Mouse (Mus musculus): Measurements from ENCODE around the gene Rin3. TPM values are rescaled to one million over a fixed set of nuclear protein-coding genes. Genes with fewer than 3 reads are reported as not detected.

Gene Rin3
- polyA plus RNA-seq, 1 experiment from 2014 or later = 10.3 TPM

- Histone ChIP-seq H3K4me1 (no peaks in the 10 kb centered on the region), H3K9me3 (replicated peaks) (no peaks in the 10 kb centered on the region), H3K4me3 (no peak overlapping the region), H3K27ac (no peak overlapping the region), H3K9ac (no peak overlapping the region), H3K27me3 (replicated peaks) (no peaks in the 10 kb centered on the region), H3K4me2 (no peak overlapping the region), H3K36me3 (peaks cover 47% of the 10 kb centered on the region)
- no peak for ATAC-seq
- 62% methylated on average over 3 of the region's 3 CpGs for WGBS (ENCODE audit: insufficient replicate concordance)
Observed at GRCm38 (mm10) chr12:102367075-102367474, 84.2 kb downstream of the Rin3 start.

DNA sequence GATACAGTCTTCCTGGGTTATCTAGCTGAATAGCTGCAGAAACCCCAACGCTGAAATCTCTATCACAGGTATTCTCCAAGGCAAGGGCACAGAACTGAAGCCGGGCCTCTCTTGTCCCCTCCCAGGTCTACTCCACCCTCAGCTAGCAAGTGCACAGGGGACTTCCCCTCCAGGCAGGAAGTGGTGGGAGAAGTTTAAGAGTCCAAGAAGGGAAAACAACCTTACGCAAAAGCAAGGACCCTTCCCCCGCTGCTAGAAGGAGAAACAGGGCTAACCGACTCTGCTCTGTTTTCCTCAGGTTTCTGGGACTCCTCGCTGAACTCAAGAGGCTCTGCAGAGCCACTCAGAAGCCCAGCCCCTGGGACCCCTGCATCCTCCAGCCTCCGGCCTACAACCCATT, 85.2 kb downstream of the Rin3 start:
- Histone ChIP-seq H3K4me3 (no peak overlapping the region), H3K27ac (no peak overlapping the region), H3K4me2 (peak overlapping the region; percentile 17; the same call in 1 of the 2 replicates), H3K27me3 (replicated peaks) (no peaks in the 10 kb centered on the region), H3K4me1 (no peaks in the 10 kb centered on the region), H3K9me3 (replicated peaks) (no peaks in the 10 kb centered on the region), H3K36me3 (peaks cover 42% of the 10 kb centered on the region), H3K9ac (no peak overlapping the region)
- ATAC-seq = no peak
- 52% methylated on average over 7 of the region's 7 CpGs for WGBS (ENCODE audit: insufficient replicate concordance)

DNA sequence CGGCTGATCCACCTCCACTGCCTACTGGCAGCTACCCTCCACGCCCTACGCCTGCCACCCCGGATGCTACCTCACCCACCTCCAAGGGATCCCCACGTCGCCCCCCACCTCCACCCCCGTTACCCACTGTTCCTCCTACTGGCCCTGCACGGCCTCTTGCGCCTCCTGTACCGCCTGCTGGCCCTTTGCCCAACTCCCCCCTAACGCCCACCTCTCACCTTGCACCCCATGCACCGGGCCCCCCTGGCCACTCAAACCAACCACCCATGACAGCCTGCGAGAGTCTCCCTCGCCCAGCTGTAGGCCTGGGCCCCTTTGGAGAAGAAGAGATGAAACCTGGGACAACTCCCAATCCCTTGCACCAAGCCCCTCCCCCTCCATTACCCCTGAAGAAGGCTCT, 85.7 kb downstream of the Rin3 start:
- Histone ChIP-seq H3K27me3 (replicated peaks) (no peaks in the 10 kb centered on the region), H3K4me3 (no peak overlapping the region), H3K36me3 (peaks cover 45% of the 10 kb centered on the region), H3K9ac (no peak overlapping the region), H3K4me1 (no peaks in the 10 kb centered on the region), H3K27ac (no peak overlapping the region), H3K9me3 (replicated peaks) (no peaks in the 10 kb centered on the region), H3K4me2 (peak overlapping the region; percentile 17; the same call in 1 of the 2 replicates)
- ATAC-seq = 0 out of 2 replicates have a peak, but pooled peaks have one; percentile 24
- WGBS (ENCODE audit: insufficient replicate concordance) = 79% methylated on average over 14 of the region's 14 CpGs

- no peak overlapping the region; the same call in 1 of the 2 replicates for H3K4me2 ChIP-seq
- WGBS (ENCODE audit: insufficient replicate concordance) = 76% methylated on average over 22 of the region's 22 CpGs
- H3K4me3 ChIP-seq = no peak overlapping the region
- ATAC-seq = no peak
- H3K27me3 ChIP-seq (replicated peaks) = no peaks in the 10 kb centered on the region
- H3K4me1 ChIP-seq = no peaks in the 10 kb centered on the region
- no peak overlapping the region for H3K9ac ChIP-seq
- H3K27ac ChIP-seq = no peak overlapping the region
- H3K36me3 ChIP-seq = peaks cover 52% of the 10 kb centered on the region
- no peaks in the 10 kb centered on the region for H3K9me3 ChIP-seq (replicated peaks)
Observed at GRCm38 (mm10) chr12:102369488-102370235, 86.8 kb downstream of the Rin3 start.

DNA sequence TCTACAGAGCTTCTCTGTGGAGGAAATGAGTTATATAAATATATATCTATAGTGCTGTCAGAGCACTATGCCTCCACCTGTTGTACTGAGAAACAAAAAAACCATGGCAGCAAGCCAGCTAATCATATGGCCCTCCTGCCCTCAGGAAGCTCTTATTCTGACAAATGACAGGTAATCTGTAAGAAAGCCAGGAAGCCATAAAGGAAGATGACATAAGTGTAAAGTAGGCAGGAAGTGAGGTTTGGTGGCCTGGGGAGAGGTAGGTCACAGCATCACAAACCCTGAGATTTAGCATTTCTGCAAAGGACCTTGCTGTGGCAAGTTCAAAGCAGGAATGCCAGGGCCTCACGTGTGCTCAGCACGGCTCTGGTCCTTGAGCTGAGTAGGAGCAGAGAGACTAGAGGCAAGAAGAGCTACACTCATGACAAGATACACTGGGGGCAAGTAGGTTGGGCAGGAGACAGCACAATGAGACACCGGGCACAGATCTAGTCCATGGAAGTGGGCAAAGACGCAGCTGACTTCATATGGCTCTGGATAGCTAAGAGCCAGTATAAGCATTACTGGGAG, 88.2 kb downstream of the Rin3 start:
- H3K36me3 ChIP-seq = peaks cover 63% of the 10 kb centered on the region
- 64% methylated on average over 4 of the region's 4 CpGs for WGBS (ENCODE audit: insufficient replicate concordance)
- no peak overlapping the region for H3K4me3 ChIP-seq
- no peaks in the 10 kb centered on the region for H3K9me3 ChIP-seq (replicated peaks)
- no peaks in the 10 kb centered on the region for H3K27me3 ChIP-seq (replicated peaks)
- ATAC-seq = no peak
- no peak overlapping the region for H3K4me2 ChIP-seq
- no peaks in the 10 kb centered on the region for H3K4me1 ChIP-seq
- no peak overlapping the region for H3K9ac ChIP-seq
- H3K27ac ChIP-seq = no peak overlapping the region

DNA sequence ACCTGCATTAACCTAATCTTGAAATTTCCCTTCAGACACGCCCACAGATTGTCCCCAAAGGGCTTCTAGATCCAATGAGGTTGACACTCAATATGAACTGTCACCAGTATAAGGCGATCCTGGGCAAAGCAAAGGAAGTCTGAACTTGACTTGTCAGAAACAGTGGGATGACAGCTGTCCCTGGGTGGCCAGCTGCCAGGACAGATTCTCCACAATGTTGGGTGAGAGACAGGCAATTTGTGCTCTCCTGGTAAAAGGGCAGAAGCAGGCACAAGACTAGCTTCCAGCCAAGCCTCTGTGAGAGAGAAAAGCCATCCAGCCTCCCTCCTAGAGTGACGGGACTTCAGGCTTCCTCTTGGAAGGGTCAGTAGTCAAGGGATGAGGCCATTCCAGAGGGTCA, 89.5 kb downstream of the Rin3 start:
- H3K9ac ChIP-seq = no peak overlapping the region
- no peaks in the 10 kb centered on the region for H3K27me3 ChIP-seq (replicated peaks)
- no peak overlapping the region for H3K27ac ChIP-seq
- 62% methylated on average over 3 of the region's 3 CpGs for WGBS (ENCODE audit: insufficient replicate concordance)
- H3K9me3 ChIP-seq (replicated peaks) = no peaks in the 10 kb centered on the region
- no peaks in the 10 kb centered on the region for H3K4me1 ChIP-seq
- no peak for ATAC-seq
- H3K4me3 ChIP-seq = no peak overlapping the region
- H3K4me2 ChIP-seq = no peak overlapping the region
- H3K36me3 ChIP-seq = peaks cover 71% of the 10 kb centered on the region

DNA sequence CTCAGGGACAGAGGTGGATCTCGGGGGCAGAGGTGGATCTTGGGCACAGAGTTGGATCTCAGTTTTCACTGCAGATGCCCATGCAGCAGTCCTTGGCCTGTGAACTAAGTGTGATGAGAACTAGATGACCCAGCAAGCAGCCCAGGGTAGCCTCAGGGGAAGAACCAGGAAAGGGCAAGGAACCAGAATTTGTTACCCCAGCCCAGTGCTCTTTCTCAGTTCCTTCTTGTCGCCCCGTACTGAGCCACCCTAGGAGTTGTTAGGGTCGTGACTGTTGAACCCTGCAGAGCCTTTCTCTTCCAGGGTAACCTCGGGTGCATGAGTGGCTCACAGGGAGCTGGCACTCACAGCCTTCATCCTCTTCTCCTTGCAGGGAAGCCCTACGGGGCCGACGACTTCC, 99.3 kb downstream of the Rin3 start:
- no peak for ATAC-seq
- no peak overlapping the region for H3K9ac ChIP-seq
- peaks cover 64% of the 10 kb centered on the region for H3K36me3 ChIP-seq
- whole genome bisulfite sequencing (ENCODE audit: insufficient replicate concordance) = 73% methylated on average over 8 of the region's 8 CpGs
- no peaks in the 10 kb centered on the region for H3K4me1 ChIP-seq
- no peak overlapping the region for H3K4me3 ChIP-seq
- no peak overlapping the region for H3K4me2 ChIP-seq
- no peak overlapping the region for H3K27ac ChIP-seq
- H3K9me3 ChIP-seq (replicated peaks) = no peaks in the 10 kb centered on the region
- no peaks in the 10 kb centered on the region for H3K27me3 ChIP-seq (replicated peaks)

DNA sequence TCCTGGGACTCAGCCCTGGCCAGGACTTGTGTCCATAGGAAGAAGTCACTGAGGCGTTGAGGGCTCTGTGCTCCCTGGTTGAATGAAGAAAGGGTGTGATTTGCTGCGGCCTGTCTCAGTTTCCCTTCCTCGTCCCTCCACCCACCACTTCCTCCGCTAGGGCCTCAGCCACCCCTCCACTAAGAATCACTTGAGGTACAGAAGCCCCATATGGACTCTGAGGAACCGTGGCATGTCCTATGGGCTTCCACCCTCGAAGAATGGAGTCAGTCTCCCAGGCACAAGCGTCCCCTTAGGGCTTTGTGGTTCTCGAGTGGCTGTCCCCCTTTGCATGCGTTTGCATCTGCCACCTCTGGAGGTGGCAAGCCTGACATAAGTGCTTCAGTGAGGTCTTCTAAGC, 100.4 kb downstream of the Rin3 start:
- ATAC-seq = no peak
- no peak overlapping the region for H3K4me3 ChIP-seq
- WGBS (ENCODE audit: insufficient replicate concordance) = 67% methylated on average over 9 of the region's 9 CpGs

DNA sequence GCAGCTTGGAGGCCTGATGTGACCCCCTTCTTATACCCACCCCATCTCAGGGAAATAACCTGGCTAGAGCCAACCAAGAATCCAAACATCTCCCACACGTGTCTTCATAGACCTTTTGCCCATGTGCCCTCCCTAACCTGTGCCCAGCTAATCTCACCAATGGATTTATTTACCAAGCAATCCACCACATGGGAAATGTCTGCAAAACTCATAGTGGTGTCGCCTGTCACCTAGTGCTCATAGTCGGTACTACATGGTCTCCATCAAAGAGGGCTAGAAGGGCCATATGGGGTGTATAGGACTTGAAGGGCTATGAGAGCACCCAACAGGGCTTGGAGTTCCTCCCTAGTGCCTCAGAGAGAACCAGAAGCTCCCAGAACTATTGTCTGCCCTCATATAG, 102.0 kb downstream of the Rin3 start:
- no peak for ATAC-seq
- no peak overlapping the region for H3K4me2 ChIP-seq
- peaks cover 66% of the 10 kb centered on the region for H3K36me3 ChIP-seq
- no peak overlapping the region for H3K4me3 ChIP-seq
- H3K9ac ChIP-seq = no peak overlapping the region
- H3K27ac ChIP-seq = no peak overlapping the region
- H3K4me1 ChIP-seq = no peaks in the 10 kb centered on the region
- WGBS (ENCODE audit: insufficient replicate concordance) = 42% methylated on average over 3 of the region's 3 CpGs
- H3K27me3 ChIP-seq (replicated peaks) = no peaks in the 10 kb centered on the region
- H3K9me3 ChIP-seq (replicated peaks) = no peaks in the 10 kb centered on the region

More for the DNA sequence above, 100.4 kb downstream of the Rin3 start:
- Histone ChIP-seq H3K4me2 (no peak overlapping the region), H3K27ac (no peak overlapping the region), H3K9me3 (replicated peaks) (no peaks in the 10 kb centered on the region), H3K27me3 (replicated peaks) (no peaks in the 10 kb centered on the region), H3K9ac (no peak overlapping the region), H3K36me3 (peaks cover 67% of the 10 kb centered on the region), H3K4me1 (no peaks in the 10 kb centered on the region)

DNA sequence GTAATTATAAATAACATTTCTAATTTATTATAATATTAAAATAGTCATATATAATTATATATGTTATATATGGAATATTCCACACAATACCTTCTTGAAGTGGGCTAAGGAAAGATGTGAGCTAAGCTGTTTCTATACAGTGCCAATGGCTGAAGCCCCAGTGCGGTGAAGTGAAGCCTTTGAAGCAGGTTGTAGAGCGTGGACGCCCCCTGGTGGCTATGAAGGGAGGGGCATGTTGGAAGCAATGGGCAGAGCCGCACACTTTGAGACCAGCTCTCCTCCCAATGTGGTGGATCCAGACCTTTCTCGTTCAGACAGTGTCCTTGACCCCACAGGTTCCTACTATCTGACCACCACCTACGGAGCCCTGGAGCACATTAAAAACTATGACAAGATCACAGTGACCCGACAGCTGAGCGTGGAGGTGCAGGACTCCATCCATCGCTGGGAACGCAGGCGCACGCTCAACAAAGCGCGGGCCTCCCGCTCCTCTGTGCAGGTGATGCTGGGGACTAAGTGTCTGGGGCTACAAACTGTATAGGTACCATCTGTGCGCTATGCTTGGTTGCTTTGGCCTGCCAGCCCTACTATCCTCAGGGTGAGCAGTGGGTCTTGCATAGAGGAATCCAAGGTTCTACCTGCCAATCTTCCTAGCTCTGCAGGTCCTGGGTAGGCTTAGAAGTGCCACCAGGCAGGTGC, 104.5 kb downstream of the Rin3 start:
- WGBS (ENCODE audit: insufficient replicate concordance) = 62% methylated on average over 16 of the region's 16 CpGs
- no peaks in the 10 kb centered on the region for H3K4me1 ChIP-seq
- no peaks in the 10 kb centered on the region for H3K27me3 ChIP-seq (replicated peaks)
- peaks cover 64% of the 10 kb centered on the region for H3K36me3 ChIP-seq
- no peak overlapping the region for H3K4me2 ChIP-seq
- no peaks in the 10 kb centered on the region for H3K9me3 ChIP-seq (replicated peaks)
- H3K9ac ChIP-seq = no peak overlapping the region
- peak; percentile 33; the same call in 1 of the 2 replicates for ATAC-seq
- no peak overlapping the region for H3K27ac ChIP-seq
- H3K4me3 ChIP-seq = no peak overlapping the region

DNA sequence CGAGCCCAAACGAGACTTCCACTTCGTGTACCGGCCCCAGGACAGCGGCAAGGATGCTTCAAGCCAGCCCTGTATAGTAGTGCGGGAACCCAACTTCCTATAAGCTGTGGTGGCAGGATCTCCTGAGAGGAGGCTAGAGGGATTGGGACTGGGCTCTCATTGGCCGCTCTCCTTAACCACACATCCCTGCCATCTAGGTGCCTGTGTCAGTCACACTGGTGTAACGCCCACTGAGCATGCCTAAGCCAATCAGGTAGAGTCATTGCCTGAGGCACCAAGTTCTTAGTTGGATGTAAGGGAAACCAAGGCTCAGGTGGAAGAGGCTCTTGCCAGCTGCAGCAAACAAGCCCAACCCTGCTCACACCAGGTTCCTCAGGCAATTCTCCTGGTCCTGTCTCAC, 107.2 kb downstream of the Rin3 start:
- H3K4me1 ChIP-seq = no peaks in the 10 kb centered on the region
- no peak overlapping the region for H3K4me2 ChIP-seq
- H3K9me3 ChIP-seq (replicated peaks) = no peaks in the 10 kb centered on the region
- H3K27me3 ChIP-seq (replicated peaks) = no peaks in the 10 kb centered on the region
- peak; percentile 23; the same call in 1 of the 2 replicates for ATAC-seq
- H3K9ac ChIP-seq = no peak overlapping the region
- 62% methylated on average over 8 of the region's 8 CpGs for WGBS (ENCODE audit: insufficient replicate concordance)
- H3K27ac ChIP-seq = no peak overlapping the region
- no peak overlapping the region for H3K4me3 ChIP-seq
- H3K36me3 ChIP-seq = peaks cover 42% of the 10 kb centered on the region

DNA sequence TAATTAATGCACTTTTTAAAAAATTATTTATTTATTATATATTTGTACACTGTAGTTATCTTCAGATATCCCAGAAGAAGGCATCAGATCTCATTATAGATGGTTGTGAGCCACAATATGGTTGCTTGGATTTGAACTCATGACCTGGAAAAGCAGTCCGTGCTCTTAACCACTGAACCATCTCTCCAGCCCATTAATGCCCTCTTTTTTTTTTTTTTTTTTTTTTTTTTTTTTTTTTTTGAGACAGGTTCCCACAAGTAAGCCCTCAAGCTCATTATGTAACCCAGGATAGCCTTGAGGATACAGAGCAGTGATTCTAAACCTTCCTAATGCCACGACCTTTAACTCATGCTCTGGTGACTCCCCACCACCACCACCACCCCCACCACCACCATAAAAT, 108.3 kb downstream of the Rin3 start:
- H3K9me3 ChIP-seq (replicated peaks) = no peaks in the 10 kb centered on the region
- H3K4me3 ChIP-seq = no peak overlapping the region
- H3K36me3 ChIP-seq = peaks cover 39% of the 10 kb centered on the region
- no peak overlapping the region for H3K4me2 ChIP-seq
- no peak for ATAC-seq
- no peak overlapping the region for H3K9ac ChIP-seq
- 60% methylated on average over 2 of the region's 2 CpGs for WGBS (ENCODE audit: insufficient replicate concordance)
- H3K4me1 ChIP-seq = no peaks in the 10 kb centered on the region
- H3K27ac ChIP-seq = no peak overlapping the region
- no peaks in the 10 kb centered on the region for H3K27me3 ChIP-seq (replicated peaks)
